Mouse (Mus musculus) lung, adult 18-20 months (tissue): ENCODE results near the gene Ksr2.
A peak's percentile ranks its signal among the peaks of the same experiment; 100 is the strongest.
"Not testable (repeated sequence)": the region's sequence is repeated elsewhere in the genome, so short reads cannot be mapped to it uniquely, and the experiment has no call there.

ENCODE experiments used
- DNase-seq, 2 experiments: peaks; one replicate each; pipeline ENCODE4 v3.0.0; 2022; ENCODE audit warnings: mixed read lengths in 2 of 2

Ksr2 gene

GRCm38 (mm10) chr5:117409369-117409768 lies 4.4 kb upstream of the Ksr2 start:
- no peak for DNase-seq

DNA sequence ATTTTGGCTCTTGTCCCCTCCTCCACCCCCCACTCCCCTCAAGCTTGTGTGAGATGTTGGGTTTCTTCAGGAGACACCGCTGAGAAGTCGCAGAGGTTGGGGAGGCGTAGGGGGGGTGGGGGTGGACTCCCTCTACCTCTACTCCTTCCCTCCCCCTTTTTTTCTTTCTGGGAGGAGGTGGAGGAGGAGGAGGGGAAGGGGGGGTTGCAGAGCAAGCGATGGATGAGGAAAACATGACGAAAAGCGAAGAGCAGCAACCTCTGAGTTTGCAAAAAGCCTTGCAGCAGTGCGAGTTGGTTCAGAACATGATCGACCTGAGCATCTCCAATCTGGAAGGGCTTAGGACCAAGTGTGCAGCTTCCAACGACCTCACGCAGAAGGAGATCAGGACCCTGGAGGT lies 811 bp downstream of the Ksr2 start:
- no peak for DNase-seq

- no peak for DNase-seq
Measured at GRCm38 (mm10) chr5:117415011-117415912, 1.5 kb downstream of the Ksr2 start.

- peak in 1 of 2 experiments; percentile 1 for DNase-seq
Measured at GRCm38 (mm10) chr5:117417442-117417841, 3.6 kb downstream of the Ksr2 start.

DNA sequence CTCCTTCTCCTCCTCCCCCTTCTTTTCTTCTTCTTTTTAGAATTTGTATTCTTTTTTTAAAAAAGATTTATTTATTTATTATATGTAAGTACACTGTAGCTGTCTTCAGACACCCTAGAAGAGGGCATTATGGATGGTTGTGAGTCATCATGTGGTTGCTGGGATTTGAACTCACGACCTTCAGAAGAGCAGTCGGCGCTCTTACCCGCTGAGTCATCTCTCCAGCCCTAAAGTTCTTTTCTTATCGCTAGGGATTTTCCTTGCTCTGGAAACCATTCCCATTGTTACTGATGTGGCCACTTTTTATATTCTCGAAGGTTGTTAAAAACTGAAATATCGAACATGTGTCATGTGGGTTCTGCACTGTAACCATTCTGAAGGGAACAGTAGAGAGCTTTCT lies 19.7 kb downstream of the Ksr2 start:
- DNase-seq = not testable (repeated sequence)

DNA sequence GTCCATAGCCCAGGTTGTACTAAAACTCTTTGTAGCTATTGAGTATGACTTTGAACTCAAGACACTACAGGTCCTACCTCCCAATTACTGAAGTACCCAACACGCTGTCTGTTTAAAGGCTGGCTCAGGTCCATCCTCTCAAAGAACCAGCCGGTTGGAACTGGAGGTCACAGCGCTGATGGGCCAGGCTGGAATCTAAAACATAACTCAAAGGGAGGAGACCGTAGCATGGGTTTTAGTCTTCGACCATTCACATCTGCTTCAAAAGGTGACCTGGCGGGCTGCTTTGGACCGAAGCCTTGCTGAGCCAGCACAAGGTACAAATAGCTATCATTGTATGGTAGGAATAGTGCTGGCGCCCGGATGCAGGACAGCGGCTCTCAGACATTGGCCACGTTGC lies 26.5 kb downstream of the Ksr2 start:
- no peak for DNase-seq

DNA sequence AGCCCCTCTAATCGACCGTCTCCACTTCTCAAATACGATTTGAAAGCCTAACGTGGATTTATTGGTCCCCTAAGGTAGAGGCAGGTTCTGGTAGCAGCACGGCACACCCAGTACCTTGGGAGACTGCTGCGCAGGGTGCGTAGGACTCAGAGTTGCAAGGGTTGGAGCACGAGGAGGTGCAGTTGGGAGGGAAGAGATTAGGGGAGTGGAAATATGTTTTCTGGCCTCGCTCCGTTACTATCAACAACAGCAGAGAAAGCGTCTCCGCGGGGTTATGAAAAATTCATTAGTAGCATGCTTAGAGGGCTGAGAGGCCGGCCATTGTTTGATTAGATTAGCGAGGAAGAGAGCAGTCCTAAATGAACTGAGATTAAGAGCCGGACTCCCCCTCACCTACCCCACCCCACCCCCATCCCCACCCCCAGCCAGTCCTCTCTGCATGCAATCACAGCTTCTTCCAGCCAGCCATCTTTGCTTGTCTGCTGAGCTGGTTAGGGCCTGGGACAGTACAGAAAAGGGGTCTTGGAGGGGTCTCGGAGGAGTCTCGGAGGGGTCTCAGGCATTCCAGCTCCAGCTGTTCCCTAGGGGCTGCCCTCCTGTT lies 27.5 kb downstream of the Ksr2 start:
- DNase-seq = no peak

DNA sequence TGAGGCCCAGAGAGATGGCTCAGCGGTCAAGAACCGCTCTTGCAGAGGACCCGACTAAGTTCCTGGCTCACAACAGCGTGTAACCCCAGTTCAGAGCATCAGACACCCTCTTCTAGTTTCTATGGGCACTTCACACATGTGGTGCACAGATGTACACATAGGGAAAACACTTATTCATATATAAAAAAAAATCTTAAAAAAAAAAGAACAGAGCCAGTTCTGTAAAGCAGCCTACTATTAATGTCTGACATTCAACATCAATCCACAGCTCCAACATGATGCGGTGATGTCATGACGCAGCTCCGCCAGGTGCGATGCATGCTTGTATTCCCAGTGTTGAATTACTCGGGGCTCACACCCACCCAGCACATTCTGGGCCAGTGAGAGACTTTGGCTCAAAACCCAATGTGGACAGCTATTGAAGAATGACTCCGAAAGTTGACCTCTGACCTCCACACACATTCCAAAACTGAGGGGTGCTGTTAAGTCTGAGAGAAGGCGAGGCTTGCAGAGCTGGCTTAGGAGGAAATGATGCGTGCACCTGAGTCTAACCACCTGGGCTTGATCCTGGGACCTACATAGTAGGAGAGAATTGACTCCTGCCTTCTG lies 28.5 kb downstream of the Ksr2 start:
- DNase-seq = no peak

GRCm38 (mm10) chr5:117443141-117443540 lies 29.3 kb downstream of the Ksr2 start:
- no peak for DNase-seq

DNA sequence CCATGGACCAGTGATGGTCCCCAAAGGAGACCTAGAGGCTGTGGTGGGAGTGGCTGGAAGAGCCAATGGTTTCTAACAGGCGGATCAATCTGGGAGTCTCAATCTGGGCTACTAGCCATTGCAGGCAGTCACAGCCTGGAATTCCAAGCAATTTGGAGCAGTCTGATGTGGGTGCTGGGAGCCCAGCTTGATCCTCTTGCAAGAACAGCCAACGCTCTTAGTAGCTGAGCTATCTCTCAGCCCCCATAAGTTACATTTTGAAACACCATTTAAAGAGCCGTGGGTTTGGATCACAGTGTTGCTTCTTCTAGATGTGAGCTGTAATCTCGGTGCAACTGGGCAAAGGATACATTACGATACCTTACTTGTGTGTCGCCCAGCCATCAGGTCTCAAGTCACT lies 30.1 kb downstream of the Ksr2 start:
- no peak for DNase-seq

- no peak for DNase-seq
Measured at GRCm38 (mm10) chr5:117447698-117448097, 33.9 kb downstream of the Ksr2 start.

- DNase-seq = no peak
Measured at GRCm38 (mm10) chr5:117452013-117452412, 38.2 kb downstream of the Ksr2 start.

DNA sequence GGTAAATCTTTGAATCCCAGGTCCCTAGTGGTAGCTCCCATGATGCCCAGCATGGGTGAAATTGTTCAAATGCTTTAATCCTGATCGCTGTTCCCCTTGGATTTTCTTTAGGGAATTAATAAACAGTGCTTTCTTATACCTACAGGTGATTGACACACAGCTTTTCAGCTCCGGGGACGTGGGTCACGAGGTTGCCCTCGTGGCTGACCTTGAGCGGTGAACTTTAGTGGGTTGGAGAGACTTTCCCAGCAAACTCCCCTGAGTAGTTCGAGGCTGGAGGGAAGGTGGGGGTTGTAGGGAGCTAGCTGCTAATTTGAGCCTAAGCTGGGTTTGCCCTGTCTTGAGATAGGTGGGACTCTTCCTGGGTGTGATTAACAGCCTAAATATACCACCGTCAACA lies 41.7 kb downstream of the Ksr2 start:
- DNase-seq = no peak

- no peak for DNase-seq
Measured at GRCm38 (mm10) chr5:117457121-117457520, 43.3 kb downstream of the Ksr2 start.

GRCm38 (mm10) chr5:117457583-117457982 lies 43.8 kb downstream of the Ksr2 start:
- no peak for DNase-seq

DNA sequence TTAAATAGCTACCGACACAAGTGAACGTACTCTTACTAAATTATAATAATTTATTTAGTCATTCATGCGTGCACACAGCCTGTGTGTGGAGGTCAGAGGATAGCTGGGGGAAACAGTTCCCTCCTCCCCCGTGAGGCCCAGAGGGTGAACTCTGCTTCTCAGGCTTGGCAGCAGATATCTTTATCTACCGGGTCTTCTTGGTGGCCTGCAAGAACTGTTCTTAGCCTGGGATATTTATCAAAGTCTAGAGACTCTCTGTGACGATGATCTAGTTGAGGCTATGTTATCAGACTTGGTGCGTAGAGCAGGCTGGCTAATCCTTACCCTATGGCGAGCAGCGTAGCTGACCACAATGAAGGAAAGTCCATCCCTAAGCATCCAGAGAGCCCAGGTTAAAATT lies 45.1 kb downstream of the Ksr2 start:
- no peak for DNase-seq

DNA sequence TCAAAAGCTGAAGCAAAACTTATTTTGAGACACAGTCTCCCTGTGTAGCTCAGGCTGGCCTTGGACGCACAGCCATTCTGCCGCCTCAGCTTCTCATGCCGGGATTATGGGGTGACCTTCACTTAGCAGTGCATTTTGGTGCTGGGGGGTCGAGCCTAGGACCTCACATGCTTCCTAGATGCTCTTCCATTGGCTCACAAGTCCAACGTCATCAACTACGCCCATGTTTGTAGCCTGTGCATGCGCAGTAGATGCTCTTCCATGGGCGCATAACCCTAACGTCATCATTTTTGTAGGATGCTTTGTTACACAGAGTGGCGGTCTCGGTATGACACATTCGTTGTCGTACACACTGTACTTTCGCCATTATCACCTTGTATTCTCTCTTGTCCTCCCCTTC lies 46.5 kb downstream of the Ksr2 start:
- no peak for DNase-seq

DNA sequence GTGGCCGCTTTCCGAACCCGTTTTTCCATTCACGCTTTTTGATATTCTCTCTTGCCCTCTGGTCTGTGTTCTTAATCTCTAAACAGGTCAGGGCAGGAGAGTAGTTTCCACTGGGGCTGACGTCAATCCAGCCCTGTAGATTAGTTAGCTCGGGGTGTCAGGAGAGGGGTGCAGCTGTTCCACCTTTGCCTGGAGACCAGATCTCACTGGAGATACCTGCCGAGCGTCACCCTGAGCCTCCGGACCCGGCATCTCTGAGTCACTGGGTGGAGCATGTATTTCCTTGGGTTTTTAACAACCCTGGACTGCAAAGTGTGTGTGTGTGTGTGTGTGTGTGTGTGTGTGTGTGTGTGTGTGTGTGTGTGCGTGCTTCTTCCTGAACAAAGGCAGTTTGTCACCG lies 53.3 kb downstream of the Ksr2 start:
- DNase-seq = no peak

- no peak for DNase-seq
Measured at GRCm38 (mm10) chr5:117468961-117469360, 55.2 kb downstream of the Ksr2 start.

- no peak for DNase-seq
Measured at GRCm38 (mm10) chr5:117469572-117469971, 55.8 kb downstream of the Ksr2 start.

DNA sequence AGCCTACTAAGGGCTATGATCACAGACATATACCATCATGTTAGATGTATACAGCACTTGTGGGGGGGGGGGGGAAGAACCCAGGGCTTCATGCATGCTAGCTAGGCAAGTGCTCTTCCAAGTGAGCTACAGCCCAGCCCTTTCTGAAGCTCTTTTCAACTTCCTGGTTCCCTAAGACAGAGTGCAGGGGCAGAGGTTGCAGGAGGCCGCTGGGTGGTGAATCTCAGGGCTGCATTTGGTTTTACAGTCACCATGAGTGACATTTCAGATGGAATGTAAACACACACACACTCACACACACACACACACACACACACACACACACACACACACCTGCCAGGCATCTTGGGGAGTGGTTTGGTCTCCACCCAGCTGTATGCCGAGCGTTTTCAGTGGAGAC lies 67.4 kb downstream of the Ksr2 start:
- no peak for DNase-seq

- DNase-seq = no peak
Measured at GRCm38 (mm10) chr5:117481586-117481985, 67.8 kb downstream of the Ksr2 start.

- DNase-seq = no peak
Measured at GRCm38 (mm10) chr5:117482013-117482412, 68.2 kb downstream of the Ksr2 start.

GRCm38 (mm10) chr5:117485411-117485810 lies 71.6 kb downstream of the Ksr2 start:
- no peak for DNase-seq
